In the genomic region with DNA sequence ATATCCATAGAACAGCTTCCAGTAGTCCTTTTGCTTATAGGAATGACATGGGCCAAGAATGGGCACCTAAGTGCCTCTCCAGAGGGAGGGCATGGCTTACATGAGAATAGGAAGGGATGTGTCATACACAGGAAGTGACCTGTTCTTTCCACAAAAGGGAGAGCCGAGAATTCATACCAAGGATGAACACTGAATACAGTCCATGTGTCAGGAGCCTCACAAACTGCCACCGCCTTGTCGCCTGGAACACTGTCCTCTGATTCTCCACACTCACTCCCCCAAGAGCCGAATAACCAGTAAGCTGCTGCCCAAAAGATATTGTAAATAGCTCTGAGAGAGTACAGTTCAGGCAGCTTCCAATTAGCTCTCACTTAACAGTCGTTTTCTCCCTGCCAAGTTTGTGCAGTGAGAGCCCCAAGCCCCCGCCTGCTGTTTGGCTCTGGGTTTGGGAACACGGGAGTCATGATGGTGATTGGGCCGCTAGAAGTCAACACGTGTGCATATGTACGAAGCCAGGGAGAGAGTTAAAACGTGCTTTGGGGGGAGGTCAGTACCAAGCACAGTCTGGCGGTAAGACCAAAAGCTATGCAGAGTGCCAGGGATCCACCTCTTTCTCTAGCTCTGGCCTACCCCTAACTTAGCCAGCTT, we compare ENCODE assay signal across 12 mouse cellular contexts. TPM values are rescaled to one million over a fixed set of nuclear protein-coding genes. Genes with fewer than 3 reads are reported as not detected.
DNase-seq lines count a peak whose midpoint lies in the region; ATAC-seq lines count a peak whose summit lies in the region.
"Had no signal": no experiment of that assay in that cellular context is flagged by ENCODE, and none has a peak within 500 bp of the region (broad histone marks: within the 10 kb centered on the region; RNA-seq: fewer than 3 reads in every experiment).

No protein-coding gene starts in this region.

- 73% methylated on average over 12 of the region's 12 CpGs for WGBS in forebrain, embryonic 12.5 days
- 87% methylated on average over 12 of the region's 12 CpGs for WGBS in forebrain, embryonic 11.5 days

- H3K9ac ChIP-seq in forebrain, embryonic 12.5 days: no peak overlapping the region
- no peak overlapping the region for H3K9ac ChIP-seq in forebrain, embryonic 11.5 days (ENCODE audit: low read length)

- H3K9me3 ChIP-seq in forebrain, embryonic 12.5 days: no peaks in the 10 kb centered on the region
- H3K9me3 ChIP-seq in forebrain, embryonic 11.5 days (ENCODE audit: control insufficient read depth, low read length): no peaks in the 10 kb centered on the region

- no peak overlapping the region for H3K4me2 ChIP-seq in forebrain, embryonic 12.5 days
- H3K4me2 ChIP-seq in forebrain, embryonic 11.5 days (ENCODE audit: low read depth, low read length, severe bottlenecking): no peak overlapping the region

- peaks cover 47% of the 10 kb centered on the region for H3K4me1 ChIP-seq in forebrain, embryonic 12.5 days
- peaks cover 3% of the 10 kb centered on the region for H3K4me1 ChIP-seq in forebrain, embryonic 11.5 days (replicated peaks; ENCODE audit: control insufficient read depth, insufficient read depth, low read length)

- H3K27me3 ChIP-seq in forebrain, embryonic 12.5 days: no peaks in the 10 kb centered on the region
- no peaks in the 10 kb centered on the region for H3K27me3 ChIP-seq in forebrain, embryonic 11.5 days (ENCODE audit: control insufficient read depth, insufficient read depth, low read length)

- 0 out of 2 replicates have a peak, but pooled peaks have one; percentile 17 for ATAC-seq in forebrain, embryonic 12.5 days (ENCODE audit: low FRiP score)
- ATAC-seq in forebrain, embryonic 11.5 days (replicated peaks; ENCODE audit: low FRiP score): no peak
- ATAC-seq: intestine, embryonic 16.5 days had no signal

- no peak for DNase-seq in forebrain, embryonic 11.5 days (ENCODE audit: low spot score)
- peak; percentile 37 for DNase-seq in layer of hippocampus, adult 9-11 months
- DNase-seq in layer of hippocampus, adult 18-20 months (ENCODE audit: low spot score in 2 of 2): no peak
- peak; percentile 58 to 64 for DNase-seq in right cerebral cortex, postnatal 10 days (ENCODE audit: low spot score in 2 of 2)
- DNase-seq in right cerebral cortex, postnatal 4 days: no peak
- no peak for DNase-seq in adrenal gland, adult 8-10 months
- no peak for DNase-seq in kidney, postnatal 10 days
- DNase-seq: liver; thymus, adult 2 months had no signal

- H3K4me3 ChIP-seq in forebrain, embryonic 12.5 days (replicated peaks): no peak overlapping the region
- no peak overlapping the region for H3K4me3 ChIP-seq in forebrain, embryonic 11.5 days (ENCODE audit: low read depth, low read length)

- H3K36me3 ChIP-seq in forebrain, embryonic 12.5 days (replicated peaks): peaks cover 10% of the 10 kb centered on the region; the same call in 1 of the 2 replicates
- no peaks in the 10 kb centered on the region for H3K36me3 ChIP-seq in forebrain, embryonic 11.5 days (ENCODE audit: control insufficient read depth, insufficient read depth, low read length)

- H3K27ac ChIP-seq in forebrain, embryonic 12.5 days: no peak overlapping the region
- no peak overlapping the region for H3K27ac ChIP-seq in forebrain, embryonic 11.5 days (ENCODE audit: low read depth, low read length)

RNA-seq across cellular contexts. Expression of a gene that starts 57.0 kb away (rescaled TPM):
- polyA plus RNA-seq in forebrain, embryonic 12.5 days (2016; fragmentation: Nextera tagmentation; extraction: Ambion mirVana): 69.4 and 72.2 TPM in 2 replicates
- 45.8 and 51.1 TPM in 2 replicates for polyA plus RNA-seq in forebrain, embryonic 11.5 days (2014; fragmentation: Nextera tagmentation; extraction: Ambion mirVana)
- 100 to 1,000 TPM; 122 to 127 TPM for total RNA-seq in layer of hippocampus, adult 18-20 months (2021)
- total RNA-seq in adrenal gland, adult 8-10 months (2022): 100 to 1,000 TPM; 152 to 211 (median 192) TPM
- total RNA-seq: MEL had no signal

Comparison
In these comparisons a context has a peak if more than half of its experiments do, and no peak if none do; other contexts are left out.
1. DNase-seq: peak in layer of hippocampus, adult 9-11 months (single experiment) and right cerebral cortex, postnatal 10 days (2 of 2); none in forebrain, embryonic 11.5 days (single experiment), layer of hippocampus, adult 18-20 months (0 of 2), right cerebral cortex, postnatal 4 days (single experiment), adrenal gland, adult 8-10 months (single experiment) and kidney, postnatal 10 days (single experiment).